Mouse (Mus musculus) telencephalon, adult 2 months (tissue): ENCODE measurements at regions not wholly inside any gene's neighbourhood (a gene's known extent, or its start where the extent isn't known, plus 50 kb on each side); places are given as distances from the start of the nearest gene placed in this dataset.

Experiments used
- DNase-seq: peaks from one replicate; pipeline ENCODE4 v3.0.0-alpha.2; 2011; ENCODE audit warnings: low read depth, low spot score

DNA sequence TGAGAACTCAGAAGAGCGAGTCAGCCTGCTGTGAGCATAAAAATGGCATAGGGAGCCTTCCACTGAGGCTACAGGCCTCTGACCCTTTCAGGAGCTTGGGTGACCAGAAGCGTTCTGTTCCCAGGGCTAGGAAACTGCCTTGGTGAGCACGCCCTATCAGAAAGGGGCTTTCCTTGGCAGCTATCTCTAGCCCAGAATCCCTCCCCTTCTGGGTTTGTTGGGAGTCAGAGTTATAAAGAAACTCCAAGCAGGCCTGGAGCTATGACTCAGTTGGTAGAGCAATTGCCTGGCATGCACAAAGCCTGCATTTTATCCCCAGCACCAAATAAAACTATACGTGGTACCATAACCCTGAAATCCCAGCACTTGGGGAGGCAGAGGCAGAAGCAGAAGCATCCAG lies 85.7 kb upstream of the 4930412O13Rik start:
- DNase-seq, result no peak

DNA sequence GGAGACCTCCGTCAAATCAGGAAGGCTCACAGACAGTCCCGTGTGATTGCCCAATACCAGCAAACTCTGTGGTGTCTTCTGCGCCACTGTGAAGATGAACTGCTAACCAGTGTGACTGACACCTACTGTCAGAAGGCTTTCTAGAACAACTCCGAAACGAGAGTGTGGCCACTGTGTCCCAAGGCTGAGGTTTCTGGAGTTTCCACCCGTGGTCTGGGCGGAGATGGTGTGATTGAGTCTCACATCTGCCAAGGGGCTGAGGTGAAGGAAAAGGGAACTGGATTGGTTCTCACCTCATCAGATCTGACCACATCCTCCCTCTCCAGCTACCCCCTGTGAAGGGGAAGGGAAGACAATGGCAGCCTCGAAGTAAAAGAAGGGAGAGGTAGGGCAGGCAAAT lies 79.6 kb upstream of the 4930412O13Rik start:
- no peak for DNase-seq

DNA sequence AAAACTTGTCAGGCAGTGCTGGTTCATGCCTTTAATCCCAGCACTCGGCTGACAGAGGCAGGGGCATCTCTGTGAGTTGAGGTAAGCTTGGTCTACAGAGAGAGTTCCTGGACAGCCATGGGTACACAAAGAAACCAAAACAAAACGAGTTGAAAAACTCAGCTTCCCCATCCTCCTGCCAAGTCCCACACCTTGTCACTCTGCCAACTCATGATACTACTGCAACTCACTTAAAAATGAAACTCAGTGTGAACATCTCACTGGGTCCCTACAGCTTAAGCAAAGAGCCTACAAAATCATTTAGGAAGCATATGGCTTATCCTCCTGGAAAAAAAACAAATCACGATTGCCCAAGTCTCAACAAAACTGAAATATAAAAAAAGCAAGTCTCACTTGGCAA lies 76.7 kb upstream of the 4930412O13Rik start:
- DNase-seq, result peak; percentile 11

DNA sequence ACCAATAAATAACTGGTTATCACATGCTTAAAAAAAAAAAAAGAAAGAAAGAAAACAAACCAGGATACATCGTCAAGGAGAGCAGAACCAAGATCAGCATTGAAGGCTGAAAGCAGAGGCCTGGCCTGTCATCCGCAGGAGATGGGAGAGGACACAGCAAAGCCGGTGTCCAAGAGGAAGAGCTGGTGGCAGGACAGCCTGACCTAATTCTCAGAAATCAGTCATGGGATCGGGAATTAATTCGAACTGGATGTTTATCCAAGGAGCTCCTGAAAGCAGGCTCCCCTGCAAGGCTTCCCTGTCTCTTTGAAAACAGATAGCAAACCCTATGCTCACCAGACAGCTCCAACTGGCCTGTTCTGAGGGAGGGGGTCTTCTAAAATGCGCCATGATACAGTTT lies 75.5 kb upstream of the 4930412O13Rik start:
- no peak for DNase-seq
